Mouse (Mus musculus): ENCODE results near the gene Vwde.

The Vwde gene

GRCm38 (mm10) chr6:13224596-13225227 lies at the start of gene Vwde:
Vwde (minus strand) TSS chr6:13224965.
- no peak for DNase-seq (ENCODE audit: low spot score)

- DNase-seq (ENCODE audit: low spot score) = no peak
These were observed 30.6 kb upstream of the Vwde start for GRCm38 (mm10) chr6:13255341-13255740.

- DNase-seq (ENCODE audit: low spot score) = no peak
These were observed 23.7 kb upstream of the Vwde start for GRCm38 (mm10) chr6:13248317-13248969.

GRCm38 (mm10) chr6:13206157-13206556 lies 18.6 kb downstream of the Vwde start:
- DNase-seq (ENCODE audit: low spot score) = no peak

GRCm38 (mm10) chr6:13197486-13197885 lies 27.3 kb downstream of the Vwde start:
- DNase-seq (ENCODE audit: low spot score) = no peak

GRCm38 (mm10) chr6:13186836-13187235 lies 37.9 kb downstream of the Vwde start:
- DNase-seq (ENCODE audit: low spot score) = no peak

GRCm38 (mm10) chr6:13180061-13180460 lies 44.7 kb downstream of the Vwde start:
- no peak for DNase-seq (ENCODE audit: low spot score)

GRCm38 (mm10) chr6:13169459-13170150 lies 55.2 kb downstream of the Vwde start:
- no peak for DNase-seq (ENCODE audit: low spot score)

- no peak for DNase-seq (ENCODE audit: low spot score)
These were observed 58.4 kb downstream of the Vwde start for GRCm38 (mm10) chr6:13166240-13166937.

- DNase-seq (ENCODE audit: low spot score) = peak; percentile 12
These were observed 65.3 kb downstream of the Vwde start for GRCm38 (mm10) chr6:13159437-13159836.

GRCm38 (mm10) chr6:13153888-13154697 lies 70.7 kb downstream of the Vwde start:
- no peak for DNase-seq (ENCODE audit: low spot score)

- peak; percentile 55 for DNase-seq (ENCODE audit: low spot score)
These were observed 72.6 kb downstream of the Vwde start for GRCm38 (mm10) chr6:13152062-13152640.

GRCm38 (mm10) chr6:13137255-13137654 lies 87.5 kb downstream of the Vwde start:
- DNase-seq (ENCODE audit: low spot score) = no peak

GRCm38 (mm10) chr6:13108662-13109061 lies 116.1 kb downstream of the Vwde start:
- DNase-seq (ENCODE audit: low spot score) = no peak
